Mouse (Mus musculus): ENCODE results near the gene Foxa2. TPM values are rescaled to one million over a fixed set of nuclear protein-coding genes. Genes with fewer than 3 reads are reported as not detected.

Foxa2 gene
- polyA plus RNA-seq, 1 experiment, result 0.55 TPM

GRCm38 (mm10) chr2:147992935-147993679 is 53.7 kb downstream of the Foxa2 start:
- H3K27ac ChIP-seq (ENCODE audit: control insufficient read depth, insufficient read depth, low read length), result no peak overlapping the region
- H3K27me3 ChIP-seq (ENCODE audit: control insufficient read depth, insufficient read depth, low read length), result no peaks in the 10 kb centered on the region
- TF ChIP-seq POLR2A (IDR thresholded peaks at IDR 0.05; ENCODE audit: control insufficient read depth, extremely low read depth, insufficient read depth, low read length, poor library complexity), result no peak
- TF ChIP-seq CTCF (IDR thresholded peaks at IDR 0.05; ENCODE audit: borderline replicate concordance, control insufficient read depth, extremely low read depth, insufficient read depth, low read length, poor library complexity), result no peak
- no peak overlapping the region for H3K4me3 ChIP-seq (ENCODE audit: control insufficient read depth, insufficient read depth, low read length)
- no peaks in the 10 kb centered on the region for H3K36me3 ChIP-seq (ENCODE audit: control insufficient read depth, insufficient read depth, low read length)
- 93% methylated on average over 10 of the region's 10 CpGs for WGBS
- DNase-seq, result no peak
- no peaks in the 10 kb centered on the region for H3K4me1 ChIP-seq (replicated peaks; ENCODE audit: control insufficient read depth, insufficient read depth, low read length)

Data from thymus, adult 2 months (tissue).